Mouse (Mus musculus): ENCODE measurements around the gene Pfn4. TPM values are rescaled to one million over a fixed set of nuclear protein-coding genes. Genes with fewer than 3 reads are reported as not detected.
"Not testable (repeated sequence)": the region's sequence is repeated elsewhere in the genome, so short reads cannot be mapped to it uniquely, and the experiment has no call there.

Pfn4 gene
- polyA plus RNA-seq, 1 experiment from 2014 or later, result 2.3 TPM

DNA sequence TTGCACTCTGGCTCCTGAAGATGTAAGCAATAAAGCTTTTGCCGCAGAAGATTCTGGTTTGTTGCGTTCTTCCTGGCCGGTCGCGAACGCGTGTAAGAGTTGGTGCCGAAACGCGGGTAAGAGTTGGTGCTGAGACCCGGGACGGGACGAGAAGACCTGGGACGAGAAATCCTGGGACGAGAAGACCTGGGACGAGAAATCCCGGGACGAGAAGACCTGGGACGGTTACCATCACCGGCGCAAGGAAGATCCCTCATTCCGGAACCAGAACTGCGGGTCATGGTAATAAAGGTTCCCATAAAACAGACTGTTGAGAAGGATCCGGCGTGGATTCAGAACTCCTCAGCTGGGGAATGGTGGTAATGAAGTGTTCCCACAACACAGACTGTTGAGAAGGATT is 19.3 kb downstream of the Pfn4 start:
- H3K9me3 ChIP-seq (replicated peaks); H3K4me2 ChIP-seq; H3K4me1 ChIP-seq (replicated peaks); H3K27ac ChIP-seq (ENCODE audit: poor library complexity, severe bottlenecking); ATAC-seq (ENCODE audit: insufficient number of reproducible peaks, low FRiP score); H3K4me3 ChIP-seq; H3K27me3 ChIP-seq (replicated peaks); H3K36me3 ChIP-seq; H3K9ac ChIP-seq: not testable (repeated sequence)
- 89% methylated on average over 25 of the region's 25 CpGs for WGBS

- Histone ChIP-seq H3K9me3 (replicated peaks) (0 out of 2 replicates have a peak, but pooled peaks cover 3% of the 10 kb centered on the region), H3K36me3 (no peaks in the 10 kb centered on the region), H3K4me2 (no peak overlapping the region), H3K9ac (no peak overlapping the region), H3K4me1 (replicated peaks) (no peaks in the 10 kb centered on the region), H3K27ac (ENCODE audit: poor library complexity, severe bottlenecking) (no peak overlapping the region), H3K4me3 (no peak overlapping the region), H3K27me3 (replicated peaks) (no peaks in the 10 kb centered on the region)
- ATAC-seq (ENCODE audit: insufficient number of reproducible peaks, low FRiP score), result no peak
- WGBS, result 76% methylated on average over 1 of the region's 1 CpGs
Measured at GRCm38 (mm10) chr12:4793718-4794117, 24.9 kb downstream of the Pfn4 start.

GRCm38 (mm10) chr12:4797471-4797870 is 28.6 kb downstream of the Pfn4 start:
- not testable (repeated sequence) for H3K27ac ChIP-seq (ENCODE audit: poor library complexity, severe bottlenecking); H3K4me2 ChIP-seq; H3K27me3 ChIP-seq (replicated peaks); H3K4me3 ChIP-seq; ATAC-seq (ENCODE audit: insufficient number of reproducible peaks, low FRiP score); H3K4me1 ChIP-seq (replicated peaks); H3K9ac ChIP-seq; H3K36me3 ChIP-seq
- 70% methylated on average over 6 of the region's 6 CpGs for WGBS
- H3K9me3 ChIP-seq (replicated peaks), result peaks cover 10% of the 10 kb centered on the region

GRCm38 (mm10) chr12:4811036-4811435 is 42.2 kb downstream of the Pfn4 start:
- 70% methylated on average over 4 of the region's 4 CpGs for WGBS
- Histone ChIP-seq H3K4me3 (no peak overlapping the region), H3K27ac (ENCODE audit: poor library complexity, severe bottlenecking) (no peak overlapping the region), H3K4me2 (no peak overlapping the region), H3K9me3 (replicated peaks) (no peaks in the 10 kb centered on the region; the same call in 1 of the 2 replicates), H3K4me1 (replicated peaks) (no peaks in the 10 kb centered on the region), H3K9ac (no peak overlapping the region), H3K27me3 (replicated peaks) (no peaks in the 10 kb centered on the region), H3K36me3 (no peaks in the 10 kb centered on the region)
- no peak for ATAC-seq (ENCODE audit: insufficient number of reproducible peaks, low FRiP score)

DNA sequence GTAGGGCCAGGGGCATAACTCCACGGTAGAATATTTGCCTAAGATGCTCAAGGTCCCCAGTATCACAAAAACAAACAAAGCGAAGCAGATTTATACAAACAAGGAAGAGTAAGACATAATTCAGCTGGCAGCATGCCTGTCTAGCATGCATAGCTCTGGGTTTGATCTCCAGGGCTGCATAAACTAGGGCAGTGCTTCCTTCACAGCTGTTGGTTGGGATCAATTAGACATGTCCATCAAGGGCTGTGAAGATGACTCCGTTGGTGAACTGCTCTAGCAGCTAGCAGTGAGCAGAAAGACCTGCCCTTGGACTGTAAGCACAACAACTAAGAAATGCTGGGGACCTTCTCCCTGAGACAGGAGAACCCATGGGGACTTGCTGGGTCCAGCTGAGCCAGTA is 42.9 kb downstream of the Pfn4 start:
- Histone ChIP-seq H3K9me3 (replicated peaks) (no peaks in the 10 kb centered on the region; the same call in 1 of the 2 replicates), H3K27me3 (replicated peaks) (no peaks in the 10 kb centered on the region), H3K4me3 (no peak overlapping the region), H3K4me2 (no peak overlapping the region), H3K4me1 (replicated peaks) (peaks cover 4% of the 10 kb centered on the region; the same call in 1 of the 2 replicates), H3K36me3 (no peaks in the 10 kb centered on the region), H3K9ac (no peak overlapping the region), H3K27ac (ENCODE audit: poor library complexity, severe bottlenecking) (no peak overlapping the region)
- WGBS, result 48% methylated on average over 3 of the region's 3 CpGs
- ATAC-seq (ENCODE audit: insufficient number of reproducible peaks, low FRiP score), result no peak

- WGBS, result 80% methylated on average over 4 of the region's 4 CpGs
- no peaks in the 10 kb centered on the region; the same call in 1 of the 2 replicates for H3K9me3 ChIP-seq (replicated peaks)
- no peaks in the 10 kb centered on the region for H3K36me3 ChIP-seq
- H3K4me1 ChIP-seq (replicated peaks), result peaks cover 7% of the 10 kb centered on the region
- H3K27ac ChIP-seq (ENCODE audit: poor library complexity, severe bottlenecking), result no peak overlapping the region
- no peak for ATAC-seq (ENCODE audit: insufficient number of reproducible peaks, low FRiP score)
- H3K4me2 ChIP-seq, result no peak overlapping the region
- H3K4me3 ChIP-seq, result no peak overlapping the region
- H3K27me3 ChIP-seq (replicated peaks), result no peaks in the 10 kb centered on the region
- H3K9ac ChIP-seq, result no peak overlapping the region
Measured at GRCm38 (mm10) chr12:4813636-4814035, 44.8 kb downstream of the Pfn4 start.

- Histone ChIP-seq H3K4me1 (replicated peaks) (peaks cover 11% of the 10 kb centered on the region), H3K4me2 (peak overlapping the region; percentile 98), H3K36me3 (peaks cover 17% of the 10 kb centered on the region), H3K27me3 (replicated peaks) (no peaks in the 10 kb centered on the region), H3K9me3 (replicated peaks) (no peaks in the 10 kb centered on the region), H3K4me3 (peak overlapping the region; percentile 87), H3K27ac (ENCODE audit: poor library complexity, severe bottlenecking) (peak overlapping the region; percentile 90), H3K9ac (peak overlapping the region; percentile 81)
- 6% methylated on average over 24 of the region's 24 CpGs for WGBS
- peak; percentile 65 for ATAC-seq (ENCODE audit: insufficient number of reproducible peaks, low FRiP score)
Measured at GRCm38 (mm10) chr12:4816680-4817360, 48.0 kb downstream of the Pfn4 start.

GRCm38 (mm10) chr12:4817361-4818101 is 48.7 kb downstream of the Pfn4 start, which contains the start of gene Sf3b6:
Gene Sf3b6 (plus strand): TSS chr12:4817544.
- peak within 1 kb of the TSS; percentile 87 for H3K4me3 ChIP-seq
- H3K9ac ChIP-seq, result peak within 1 kb of the TSS; percentile 82
- H3K4me1 ChIP-seq (replicated peaks), result peaks cover 11% of the 10 kb centered on the region
- H3K4me2 ChIP-seq, result peak within 1 kb of the TSS; percentile 98
- WGBS, result under 1% methylated on average over 49 of the region's 49 CpGs
- H3K27me3 ChIP-seq (replicated peaks), result no peaks in the 10 kb centered on the region
- peak; percentile 99 for ATAC-seq (ENCODE audit: insufficient number of reproducible peaks, low FRiP score)
- H3K27ac ChIP-seq (ENCODE audit: poor library complexity, severe bottlenecking), result peak within 1 kb of the TSS; percentile 90
- peaks cover 23% of the 10 kb centered on the region for H3K36me3 ChIP-seq
- no peaks in the 10 kb centered on the region for H3K9me3 ChIP-seq (replicated peaks)

- ATAC-seq (ENCODE audit: insufficient number of reproducible peaks, low FRiP score), result no peak
- H3K36me3 ChIP-seq, result peaks cover 71% of the 10 kb centered on the region
Measured at GRCm38 (mm10) chr12:4827256-4827655, 58.4 kb downstream of the Pfn4 start.

More at GRCm38 (mm10) chr12:4827256-4827655, 58.4 kb downstream of the Pfn4 start:
- WGBS, result 79% methylated on average over 3 of the region's 3 CpGs
- no peaks in the 10 kb centered on the region for H3K4me1 ChIP-seq (replicated peaks)
- H3K27ac ChIP-seq (ENCODE audit: poor library complexity, severe bottlenecking), result no peak overlapping the region
- H3K9me3 ChIP-seq (replicated peaks), result no peaks in the 10 kb centered on the region
- H3K27me3 ChIP-seq (replicated peaks), result no peaks in the 10 kb centered on the region
- H3K4me2 ChIP-seq, result no peak overlapping the region
- no peak overlapping the region for H3K4me3 ChIP-seq
- H3K9ac ChIP-seq, result no peak overlapping the region
